Mouse (Mus musculus) midbrain, embryonic 12.5 days (tissue): Measurements from ENCODE around the gene Col23a1. TPM values are rescaled to one million over a fixed set of nuclear protein-coding genes. Genes with fewer than 3 reads are reported as not detected.

Experiments
- ATAC-seq: fragments of 200-750 bp; cut with Nextera tagmentation; 2 replicates; pipeline ENCODE4 v1.8.0; 2017; ENCODE audit warnings: low read depth, moderate TSS enrichment, moderate library complexity; ENCODE audit not compliant: low FRiP score
- H3K27ac ChIP-seq: fragments of 300-500 bp; sonication (generic); replicated peaks from 2 replicates; pipeline ENCODE4 v1.5.1; 2016; ENCODE audit warnings: mild to moderate bottlenecking
- H3K27me3 ChIP-seq: fragments of 300-500 bp; sonication (generic); 2 replicates; pipeline ENCODE4 v1.6.1; 2016; ENCODE audit warnings: mild to moderate bottlenecking
- H3K36me3 ChIP-seq: fragments of 300-500 bp; sonication (generic); 2 replicates; pipeline ENCODE4 v1.6.1; 2016
- H3K4me1 ChIP-seq: fragments of 300-500 bp; sonication (generic); 2 replicates; pipeline ENCODE4 v1.6.1; 2016
- H3K4me2 ChIP-seq: fragments of 300-500 bp; sonication (generic); replicated peaks from 2 replicates; pipeline ENCODE4 v1.6.1; 2016; ENCODE audit warnings: mild to moderate bottlenecking, moderate library complexity
- H3K4me3 ChIP-seq: fragments of 300-500 bp; sonication (generic); 2 replicates; pipeline ENCODE4 v1.5.1; 2016; ENCODE audit warnings: mild to moderate bottlenecking
- H3K9ac ChIP-seq: fragments of 300-500 bp; sonication (generic); replicated peaks from 2 replicates; pipeline ENCODE4 v1.6.1; 2016; ENCODE audit warnings: mild to moderate bottlenecking, moderate library complexity
- H3K9me3 ChIP-seq: fragments of 300-500 bp; sonication (generic); 2 replicates; pipeline ENCODE4 v1.6.1; 2016; ENCODE audit warnings: mild to moderate bottlenecking
- WGBS: fragments of 180-500 bp; shearing (Covaris S2); methylation state at CpG from one replicate; pipeline ENCODE4 v1.1.7; 2016; 5-methylcytosine and 5-hydroxymethylcytosine counted together
- polyA plus RNA-seq: library from polyadenylated mRNA; unstranded; fragments of >200 nt; fragmentation: Nextera tagmentation; extraction: Ambion mirVana; gene quantifications from 2 replicates; pipeline ENCODE4 v1.2.1, GENCODE M21; 2016

The Col23a1 gene
- polyA plus RNA-seq, 1 experiment from 2014 or later = 18.3 TPM

DNA sequence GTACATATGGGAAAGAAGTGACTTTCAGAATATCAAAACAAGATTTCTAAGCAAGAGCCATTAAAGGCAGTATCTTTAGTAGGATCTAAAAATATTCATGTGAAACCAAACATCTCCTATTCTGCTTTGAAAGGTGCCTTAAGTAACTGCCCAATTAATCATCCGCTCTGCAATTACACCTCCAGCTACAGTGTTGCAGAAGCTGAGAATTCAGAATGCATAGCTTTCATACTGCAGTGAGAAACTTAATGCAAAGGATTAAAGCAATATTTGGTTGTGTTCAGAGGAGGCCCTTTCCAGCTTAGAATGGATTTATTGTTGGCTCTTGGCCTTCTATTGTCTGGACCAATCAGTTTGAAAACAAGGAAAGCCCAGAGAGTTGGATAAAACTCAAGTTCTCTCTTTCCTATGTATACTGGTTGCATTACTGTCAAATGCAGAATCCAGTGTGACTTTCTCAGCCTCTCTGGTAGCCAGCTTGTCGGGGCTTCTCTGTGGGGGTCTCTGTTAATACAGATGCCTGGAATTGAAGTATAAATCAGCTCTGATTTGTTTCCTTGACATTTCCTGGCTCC is 4.3 kb downstream of the Col23a1 start:
- H3K36me3 ChIP-seq = no peaks in the 10 kb centered on the region
- no peak overlapping the region for H3K9ac ChIP-seq
- peaks cover 9% of the 10 kb centered on the region; the same call in 1 of the 2 replicates for H3K4me1 ChIP-seq
- no peak for ATAC-seq
- H3K9me3 ChIP-seq = no peaks in the 10 kb centered on the region
- 75% methylated on average over 2 of the region's 2 CpGs for WGBS
- H3K4me2 ChIP-seq = no peak overlapping the region
- H3K27me3 ChIP-seq = peaks cover 27% of the 10 kb centered on the region
- no peak overlapping the region for H3K4me3 ChIP-seq
- no peak overlapping the region for H3K27ac ChIP-seq

DNA sequence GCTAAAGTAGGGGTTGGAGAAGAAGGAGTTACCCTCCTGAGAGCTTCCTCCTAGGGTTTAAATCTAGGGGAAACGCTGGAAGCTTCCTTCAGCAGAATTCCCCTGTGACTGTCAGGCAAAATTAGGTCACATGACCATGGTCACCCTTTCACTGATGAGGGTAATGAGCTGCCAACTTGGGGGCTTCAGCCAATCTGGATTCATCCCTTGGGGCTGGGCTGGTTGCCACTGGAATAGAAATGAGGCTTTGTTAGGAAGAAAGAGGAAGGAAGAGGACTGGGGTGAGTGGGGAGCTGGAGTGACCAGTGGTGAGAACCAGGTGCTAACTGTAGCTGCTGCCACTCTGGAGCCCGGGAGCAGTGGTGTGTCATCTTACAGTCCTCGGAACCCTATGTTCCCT is 6.0 kb downstream of the Col23a1 start:
- Histone ChIP-seq H3K4me3 (no peak overlapping the region), H3K4me2 (no peak overlapping the region), H3K36me3 (no peaks in the 10 kb centered on the region), H3K9me3 (no peaks in the 10 kb centered on the region), H3K27me3 (peaks cover 19% of the 10 kb centered on the region), H3K27ac (no peak overlapping the region), H3K9ac (no peak overlapping the region), H3K4me1 (no peaks in the 10 kb centered on the region)
- ATAC-seq = no peak
- WGBS = 89% methylated on average over 3 of the region's 3 CpGs

GRCm38 (mm10) chr11:51298691-51299090 is 9.0 kb downstream of the Col23a1 start:
- Histone ChIP-seq H3K4me1 (no peaks in the 10 kb centered on the region), H3K27me3 (no peaks in the 10 kb centered on the region), H3K27ac (no peak overlapping the region), H3K9me3 (no peaks in the 10 kb centered on the region), H3K36me3 (no peaks in the 10 kb centered on the region), H3K4me3 (no peak overlapping the region), H3K4me2 (no peak overlapping the region), H3K9ac (no peak overlapping the region)
- WGBS = 95% methylated on average over 4 of the region's 4 CpGs
- ATAC-seq = no peak

DNA sequence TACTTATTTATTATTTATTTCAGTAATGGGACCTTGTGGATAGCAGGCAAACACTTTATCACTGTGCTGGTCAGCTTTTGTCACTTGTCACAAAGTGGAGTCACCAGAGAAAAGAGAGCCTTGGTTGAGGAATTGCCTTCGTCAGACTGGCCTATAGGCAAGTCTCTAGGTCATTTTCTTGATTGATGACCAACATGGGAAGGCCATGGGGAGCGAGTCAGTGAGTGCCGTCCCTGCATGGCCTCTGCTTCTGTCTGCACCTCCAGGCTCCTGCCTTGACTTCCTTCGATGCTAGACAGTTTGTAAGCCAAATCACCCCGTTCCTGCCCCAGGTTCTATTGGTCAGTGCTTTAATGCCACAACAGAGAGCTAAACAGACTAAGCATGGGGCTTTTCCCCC is 12.7 kb downstream of the Col23a1 start:
- no peaks in the 10 kb centered on the region for H3K9me3 ChIP-seq
- no peaks in the 10 kb centered on the region for H3K36me3 ChIP-seq
- H3K9ac ChIP-seq = no peak overlapping the region
- 84% methylated on average over 5 of the region's 5 CpGs for WGBS
- no peaks in the 10 kb centered on the region for H3K27me3 ChIP-seq
- no peaks in the 10 kb centered on the region for H3K4me1 ChIP-seq
- H3K4me3 ChIP-seq = no peak overlapping the region
- H3K27ac ChIP-seq = no peak overlapping the region
- no peak for ATAC-seq
- no peak overlapping the region for H3K4me2 ChIP-seq

DNA sequence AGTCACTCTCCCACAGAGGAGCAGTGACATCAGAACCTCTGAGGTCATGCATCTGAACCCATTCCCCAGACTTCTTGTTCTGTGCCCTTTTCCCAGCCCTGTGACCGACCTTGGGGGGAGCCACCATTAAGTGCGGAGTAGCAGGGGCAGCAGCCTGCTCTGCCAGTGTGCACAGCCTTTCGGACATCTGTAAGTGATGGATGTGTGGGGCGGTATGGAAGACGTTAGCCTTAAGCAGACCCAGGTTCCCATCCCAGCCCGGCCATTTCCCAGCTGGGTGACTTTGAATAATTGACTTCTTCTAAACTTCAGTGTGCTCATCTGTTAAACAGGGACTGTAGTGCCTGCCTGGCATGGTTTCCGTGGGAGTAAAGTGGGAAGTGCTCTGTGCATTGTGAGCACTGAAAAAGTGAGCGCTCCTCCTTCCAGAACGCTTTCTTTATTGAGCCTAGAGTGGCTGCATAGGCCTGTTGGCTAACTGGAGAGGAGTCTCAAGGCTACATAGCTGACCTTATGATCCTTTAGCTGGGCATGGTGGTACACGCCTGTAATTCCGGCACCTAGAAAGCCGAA is 14.3 kb downstream of the Col23a1 start:
- Histone ChIP-seq H3K27ac (no peak overlapping the region), H3K4me1 (no peaks in the 10 kb centered on the region), H3K36me3 (no peaks in the 10 kb centered on the region), H3K9ac (no peak overlapping the region), H3K4me3 (no peak overlapping the region), H3K27me3 (no peaks in the 10 kb centered on the region), H3K4me2 (no peak overlapping the region), H3K9me3 (no peaks in the 10 kb centered on the region)
- WGBS = 78% methylated on average over 12 of the region's 12 CpGs
- ATAC-seq = no peak

DNA sequence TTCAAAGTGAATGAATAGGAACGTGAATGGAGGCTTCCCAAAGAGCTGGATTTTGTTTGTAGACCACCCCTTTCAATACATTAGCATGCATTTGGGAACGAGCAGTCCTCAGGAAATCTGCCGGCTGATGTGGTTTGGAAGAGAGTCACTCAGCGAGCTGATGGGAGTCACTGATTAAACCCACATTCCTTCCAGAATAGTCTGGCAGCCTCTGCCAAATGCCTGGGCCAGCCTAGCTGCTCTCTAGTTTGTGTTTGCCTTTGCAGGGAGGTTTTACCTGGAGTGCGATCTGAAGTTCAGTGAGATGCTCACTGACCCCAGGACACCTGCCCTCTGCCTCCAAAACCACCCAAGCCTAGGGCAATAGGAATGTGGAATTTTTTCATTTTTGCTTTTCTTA is 18.6 kb downstream of the Col23a1 start:
- H3K4me2 ChIP-seq = no peak overlapping the region
- WGBS = 71% methylated on average over 5 of the region's 5 CpGs
- H3K27me3 ChIP-seq = no peaks in the 10 kb centered on the region
- no peaks in the 10 kb centered on the region for H3K9me3 ChIP-seq
- H3K4me1 ChIP-seq = no peaks in the 10 kb centered on the region
- H3K27ac ChIP-seq = no peak overlapping the region
- H3K4me3 ChIP-seq = no peak overlapping the region
- no peak for ATAC-seq
- H3K9ac ChIP-seq = no peak overlapping the region
- H3K36me3 ChIP-seq = no peaks in the 10 kb centered on the region

DNA sequence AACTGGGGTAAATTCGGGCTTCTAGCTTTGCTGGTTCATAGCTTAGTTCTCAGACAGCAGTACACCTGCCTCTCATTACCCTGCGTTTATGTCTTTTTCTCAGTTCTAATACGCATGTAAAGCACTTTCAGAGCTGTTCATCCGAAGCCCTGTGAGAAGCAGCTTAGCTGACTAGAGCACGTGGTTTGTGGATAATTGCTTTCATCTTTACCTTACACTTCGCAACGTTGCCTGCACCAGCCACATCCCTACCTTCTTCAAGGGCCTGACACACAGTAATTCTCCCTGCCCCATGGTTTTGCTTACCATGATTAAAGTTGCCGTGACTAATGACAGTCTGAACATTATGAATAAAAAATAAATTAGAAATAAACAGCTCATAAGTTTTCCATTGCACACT is 22.1 kb downstream of the Col23a1 start:
- no peak overlapping the region for H3K27ac ChIP-seq
- no peaks in the 10 kb centered on the region for H3K27me3 ChIP-seq
- no peak overlapping the region for H3K4me2 ChIP-seq
- 0 out of 2 replicates have a peak, but pooled peaks cover 2% of the 10 kb centered on the region for H3K9me3 ChIP-seq
- no peak overlapping the region for H3K9ac ChIP-seq
- no peaks in the 10 kb centered on the region for H3K4me1 ChIP-seq
- no peaks in the 10 kb centered on the region for H3K36me3 ChIP-seq
- no peak for ATAC-seq
- no peak overlapping the region for H3K4me3 ChIP-seq
- 82% methylated on average over 8 of the region's 8 CpGs for WGBS

DNA sequence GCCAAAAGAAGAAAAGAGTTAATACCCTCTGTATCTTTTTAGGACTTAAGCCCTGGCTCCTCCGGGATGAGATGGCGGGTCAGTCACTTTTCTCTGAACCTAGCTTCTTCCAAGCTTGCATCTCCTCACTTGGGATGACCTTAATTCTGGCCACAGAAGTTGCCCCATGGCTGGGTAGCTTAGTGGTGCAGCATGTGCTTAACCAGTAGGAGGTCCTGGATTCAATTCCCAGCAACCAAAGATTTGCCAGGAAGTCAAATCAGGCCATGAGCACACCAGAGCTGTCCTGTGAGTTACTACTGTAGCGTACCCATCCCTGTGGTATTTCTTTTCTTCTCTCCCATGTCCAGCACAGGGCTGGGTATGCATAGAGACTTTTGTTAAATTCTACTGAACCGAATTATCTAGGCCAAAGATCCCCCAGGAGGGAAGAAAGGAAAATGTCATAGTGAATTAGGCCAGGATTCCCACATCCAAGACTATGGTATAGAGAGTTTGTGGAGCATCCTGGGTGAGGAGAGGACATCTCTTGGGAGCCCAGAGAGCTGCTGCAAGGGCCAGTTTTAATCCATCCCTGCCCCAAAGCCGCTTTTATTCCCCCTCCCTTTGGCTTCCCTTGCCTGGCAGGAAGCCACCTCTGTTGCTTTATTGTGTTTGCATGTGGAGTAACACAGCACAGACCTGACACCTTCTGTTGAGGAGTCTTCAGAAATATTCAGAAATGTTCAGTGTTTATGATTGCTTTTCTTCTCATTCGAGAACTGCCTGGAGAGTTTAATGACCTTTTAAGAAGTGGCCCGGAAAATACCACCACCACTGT is 26.5 kb downstream of the Col23a1 start:
- peaks cover 7% of the 10 kb centered on the region; the same call in 1 of the 2 replicates for H3K4me1 ChIP-seq
- H3K9me3 ChIP-seq = 0 out of 2 replicates have a peak, but pooled peaks cover 2% of the 10 kb centered on the region
- H3K36me3 ChIP-seq = no peaks in the 10 kb centered on the region
- H3K27ac ChIP-seq = no peak overlapping the region
- no peak overlapping the region for H3K9ac ChIP-seq
- no peaks in the 10 kb centered on the region for H3K27me3 ChIP-seq
- H3K4me3 ChIP-seq = no peak overlapping the region
- ATAC-seq = no peak
- WGBS = 63% methylated on average over 7 of the region's 7 CpGs
- H3K4me2 ChIP-seq = no peak overlapping the region

DNA sequence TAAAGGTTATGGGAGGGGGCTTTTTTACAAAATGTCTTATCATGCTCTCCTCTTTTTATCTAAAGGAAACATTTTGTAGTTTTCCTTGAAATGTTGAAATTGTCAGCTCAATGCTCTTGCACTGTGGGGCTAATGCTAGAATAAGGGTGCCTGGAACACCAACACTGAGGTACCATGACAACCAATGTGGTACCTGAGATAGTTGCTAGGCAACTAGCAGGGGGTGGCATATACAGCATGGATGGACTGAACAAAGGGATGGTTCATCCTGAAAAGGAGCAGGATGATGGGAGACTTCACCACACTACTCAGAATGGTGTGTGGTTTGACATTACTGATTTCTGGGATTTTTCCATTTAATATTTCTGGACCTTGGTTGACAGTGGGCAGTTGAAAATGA is 30.9 kb downstream of the Col23a1 start:
- ATAC-seq = no peak
- peaks cover 7% of the 10 kb centered on the region; the same call in 1 of the 2 replicates for H3K4me1 ChIP-seq
- no peak overlapping the region for H3K4me2 ChIP-seq
- H3K27me3 ChIP-seq = no peaks in the 10 kb centered on the region
- H3K27ac ChIP-seq = no peak overlapping the region
- H3K36me3 ChIP-seq = no peaks in the 10 kb centered on the region
- no peaks in the 10 kb centered on the region for H3K9me3 ChIP-seq
- H3K9ac ChIP-seq = no peak overlapping the region
- H3K4me3 ChIP-seq = no peak overlapping the region

DNA sequence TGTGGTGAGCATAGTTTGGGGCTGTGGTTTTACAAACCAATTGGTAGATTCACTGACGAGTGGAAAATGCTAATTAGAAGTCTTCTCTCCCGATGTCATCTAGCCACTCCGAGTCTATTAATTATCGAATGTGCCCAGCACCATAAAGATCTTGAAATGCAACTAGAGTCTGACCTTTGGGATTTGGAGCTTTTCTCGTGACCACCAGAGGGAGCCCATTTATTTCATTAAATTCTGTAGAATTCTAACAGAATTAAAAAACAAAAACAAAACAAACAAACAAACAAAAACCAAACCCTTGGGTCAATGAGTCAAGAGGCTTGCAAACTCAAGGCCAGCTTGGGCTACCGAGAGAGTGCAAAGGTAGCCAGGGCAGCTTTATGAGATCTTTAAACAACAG is 37.2 kb downstream of the Col23a1 start:
- ATAC-seq = no peak
- no peak overlapping the region for H3K4me2 ChIP-seq
- H3K27ac ChIP-seq = no peak overlapping the region
- no peaks in the 10 kb centered on the region for H3K27me3 ChIP-seq
- H3K4me1 ChIP-seq = no peaks in the 10 kb centered on the region
- 69% methylated on average over 6 of the region's 6 CpGs for WGBS
- H3K9ac ChIP-seq = no peak overlapping the region
- H3K9me3 ChIP-seq = no peaks in the 10 kb centered on the region
- H3K4me3 ChIP-seq = no peak overlapping the region
- H3K36me3 ChIP-seq = no peaks in the 10 kb centered on the region

DNA sequence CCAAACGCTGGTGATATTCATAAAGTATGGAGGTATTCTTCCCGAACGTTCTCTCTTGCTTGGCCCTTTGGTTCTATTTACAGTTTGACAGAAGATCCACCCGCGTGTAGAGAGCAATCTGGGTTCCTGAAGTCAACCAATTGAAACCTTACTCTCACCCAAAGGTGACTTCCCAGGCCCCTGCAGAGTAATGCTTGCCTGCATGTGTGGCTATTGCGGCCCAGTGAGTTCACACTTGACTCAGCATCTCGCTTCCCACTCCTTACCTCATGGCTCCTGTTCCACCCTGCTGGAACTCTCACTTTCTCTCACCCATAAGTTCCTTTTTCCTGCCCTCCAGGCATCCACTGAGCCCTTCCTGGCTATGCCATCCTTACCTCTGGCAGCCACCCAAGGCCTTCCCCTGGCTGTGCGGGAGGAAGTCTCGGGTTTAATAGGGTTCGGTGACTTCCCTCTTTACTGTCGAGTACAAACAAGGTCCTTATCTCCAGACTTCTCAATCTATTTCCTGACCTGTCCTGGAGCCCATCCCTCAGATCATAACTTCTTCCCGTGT is 38.7 kb downstream of the Col23a1 start:
- no peak overlapping the region for H3K4me2 ChIP-seq
- no peak overlapping the region for H3K4me3 ChIP-seq
- H3K4me1 ChIP-seq = no peaks in the 10 kb centered on the region
- no peak for ATAC-seq
- 88% methylated on average over 12 of the region's 12 CpGs for WGBS
- no peak overlapping the region for H3K27ac ChIP-seq
- no peak overlapping the region for H3K9ac ChIP-seq
- 0 out of 2 replicates have a peak, but pooled peaks cover 3% of the 10 kb centered on the region for H3K9me3 ChIP-seq
- H3K36me3 ChIP-seq = no peaks in the 10 kb centered on the region
- no peaks in the 10 kb centered on the region for H3K27me3 ChIP-seq
